Mouse (Mus musculus): ENCODE measurements around the gene Rreb1.

DNA sequence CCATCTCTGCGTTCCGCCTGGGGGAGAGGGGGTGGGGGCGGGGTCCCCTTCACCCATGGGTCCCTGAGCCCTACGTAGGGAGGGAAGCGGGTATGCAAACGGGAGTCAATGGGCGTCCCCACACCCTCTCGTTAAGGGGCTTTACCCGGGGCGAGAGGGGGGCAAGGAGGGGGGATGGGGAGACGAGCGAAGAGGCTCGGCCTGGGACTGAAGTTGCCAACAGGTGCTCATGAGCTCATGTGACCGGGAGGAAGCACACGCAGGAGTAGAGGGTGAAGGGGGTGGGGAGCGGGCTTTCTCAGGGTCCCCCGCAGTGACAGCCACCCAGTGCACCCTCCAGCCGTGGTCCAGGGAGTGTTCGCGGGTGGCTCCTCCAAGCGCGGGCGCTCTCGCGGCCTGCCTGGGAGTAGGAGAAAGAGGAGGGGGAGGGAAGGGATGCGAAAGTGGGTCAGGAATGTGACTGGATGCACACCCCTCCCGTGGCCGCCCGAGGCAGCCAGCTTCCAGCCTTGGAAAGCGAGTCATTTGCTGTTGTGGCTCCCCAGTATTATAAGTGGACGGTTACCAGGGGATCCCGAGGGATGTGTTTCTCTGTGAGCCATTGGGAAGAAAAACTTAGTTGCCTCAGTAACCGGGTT, 513 bp downstream of the Rreb1 start:
- TF ChIP-seq CTCF (IDR thresholded peaks at IDR 0.05; ENCODE audit: control insufficient read depth, insufficient read depth, insufficient read length): no peak
- TF ChIP-seq MAX (IDR thresholded peaks at IDR 0.05): no peak
- no peak for TF ChIP-seq CEBPB (IDR thresholded peaks at IDR 0.05; ENCODE audit: low read depth)
- TF ChIP-seq USF1 (IDR thresholded peaks at IDR 0.05; ENCODE audit: low read depth): no peak

All from C2C12 (cell line).